Mouse (Mus musculus) C2C12 (cell line): ENCODE data around the gene Trmt13.

ENCODE experiments used
- CEBPB ChIP-seq: IDR thresholded peaks from one replicate; pipeline ENCODE4 v1.6.1; 2011; ENCODE audit warnings: low read depth, mild to moderate bottlenecking, control low read depth, moderate library complexity
- CTCF ChIP-seq: IDR thresholded peaks from one replicate; pipeline ENCODE4 v1.5.1; 2011; ENCODE audit not compliant: control insufficient read depth, insufficient read depth, insufficient read length
- USF1 ChIP-seq: IDR thresholded peaks from one replicate; pipeline ENCODE4 v1.6.1; 2011; ENCODE audit warnings: low read depth, mild to moderate bottlenecking, control low read depth, moderate library complexity

- TF ChIP-seq CTCF = no peak
- TF ChIP-seq CEBPB = no peak
- TF ChIP-seq USF1 = no peak
Measured at GRCm38 (mm10) chr3:116656184-116656965, 42.0 kb upstream of the Trmt13 start.
